Mouse (Mus musculus) ES-Bruce4 (cell line): ENCODE measurements around the gene Olfr424. TPM values are rescaled to one million over a fixed set of nuclear protein-coding genes. Genes with fewer than 3 reads are reported as not detected.

Experiments used
- H3K27ac ChIP-seq: 2 replicates; pipeline ENCODE4 v1.5.1; 2012; ENCODE audit warnings: low read length, inconsistent platforms; ENCODE audit not compliant: insufficient read depth
- H3K27me3 ChIP-seq: 2 replicates; pipeline ENCODE4 v1.6.1; 2012; ENCODE audit warnings: mild to moderate bottlenecking, low read length, inconsistent platforms; ENCODE audit not compliant: control insufficient read depth, poor library complexity, insufficient read depth, severe bottlenecking
- H3K36me3 ChIP-seq: 2 replicates; pipeline ENCODE4 v1.6.1; 2012; ENCODE audit warnings: inconsistent platforms, mild to moderate bottlenecking, low read length, moderate library complexity; ENCODE audit not compliant: control insufficient read depth, poor library complexity, insufficient read depth, severe bottlenecking
- H3K4me1 ChIP-seq: one replicate; pipeline ENCODE4 v1.8.1; 2011; ENCODE audit warnings: low read length; ENCODE audit not compliant: control insufficient read depth, insufficient read depth
- H3K4me3 ChIP-seq: 2 replicates; pipeline ENCODE4 v1.5.1; 2011; ENCODE audit warnings: low read depth, mild to moderate bottlenecking, low read length
- H3K9ac ChIP-seq: 2 replicates; pipeline ENCODE4 v1.6.1; 2012; ENCODE audit warnings: low read depth, mild to moderate bottlenecking, inconsistent platforms; ENCODE audit not compliant: poor library complexity, severe bottlenecking
- H3K9me3 ChIP-seq: replicated peaks from 2 replicates; pipeline ENCODE4 v1.6.1; 2012; ENCODE audit warnings: mild to moderate bottlenecking, low read length, inconsistent platforms; ENCODE audit not compliant: control insufficient read depth, poor library complexity, insufficient read depth, severe bottlenecking
- CTCF ChIP-seq: IDR thresholded peaks from one replicate; pipeline ENCODE4 v1.8.1; 2011; ENCODE audit warnings: low read depth, low read length
- EP300 ChIP-seq: IDR thresholded peaks from 2 replicates; pipeline ENCODE4 v1.6.1; 2011; ENCODE audit warnings: low read depth, low read length; ENCODE audit not compliant: insufficient read depth
- POLR2A ChIP-seq: IDR thresholded peaks from one replicate; pipeline ENCODE4 v1.8.1; 2011; ENCODE audit warnings: low read length; ENCODE audit not compliant: insufficient read depth
- polyA plus RNA-seq: library from polyadenylated mRNA; stranded (reverse); fragments of >200 nt; gene quantifications from 2 replicates; pipeline ENCODE4 v1.2.4, GENCODE M21; 2011; ENCODE audit warnings: low read depth; ENCODE audit not compliant: missing spikeins, insufficient read depth, insufficient read length

Gene Olfr424
- polyA plus RNA-seq: not detected in 2 replicates

- H3K9me3 ChIP-seq: no peaks in the 10 kb centered on the region
- H3K27me3 ChIP-seq: no peaks in the 10 kb centered on the region
- no peak within 1 kb of the TSS for H3K27ac ChIP-seq
- no peaks in the 10 kb centered on the region for H3K4me1 ChIP-seq
- TF ChIP-seq CTCF (no peak), EP300 (no peak), POLR2A (no peak)
- H3K9ac ChIP-seq: no peak within 1 kb of the TSS
- no peaks in the 10 kb centered on the region for H3K36me3 ChIP-seq
- H3K4me3 ChIP-seq: no peak within 1 kb of the TSS
These were observed at the start of gene Olfr424 for GRCm38 (mm10) chr1:174131217-174131616. Olfr424 (plus strand) TSS chr1:174131517.

- no peaks in the 10 kb centered on the region for H3K4me1 ChIP-seq
- no peak within 1 kb of the TSS for H3K4me3 ChIP-seq
- no peaks in the 10 kb centered on the region for H3K9me3 ChIP-seq
- TF ChIP-seq EP300: no peak
- no peak for TF ChIP-seq POLR2A
- no peak for TF ChIP-seq CTCF
- H3K27me3 ChIP-seq: no peaks in the 10 kb centered on the region
- no peak within 1 kb of the TSS for H3K27ac ChIP-seq
- no peaks in the 10 kb centered on the region for H3K36me3 ChIP-seq
- H3K9ac ChIP-seq: no peak within 1 kb of the TSS
These were observed 47.3 kb upstream of the Olfr424 start, which contains the start of gene Olfr429 for GRCm38 (mm10) chr1:174084031-174084430. Olfr429 (plus strand) TSS chr1:174084331.

- Histone ChIP-seq H3K9ac (no peak within 1 kb of the TSS), H3K9me3 (no peaks in the 10 kb centered on the region), H3K4me3 (no peak within 1 kb of the TSS), H3K36me3 (no peaks in the 10 kb centered on the region), H3K4me1 (no peaks in the 10 kb centered on the region), H3K27ac (no peak within 1 kb of the TSS), H3K27me3 (no peaks in the 10 kb centered on the region)
- no peak for TF ChIP-seq POLR2A
- no peak for TF ChIP-seq CTCF
- TF ChIP-seq EP300: no peak
These were observed 34.7 kb upstream of the Olfr424 start, which contains the start of gene Olfr427 for GRCm38 (mm10) chr1:174096591-174096990. Olfr427 (plus strand) TSS chr1:174096891.

GRCm38 (mm10) chr1:174103735-174104134 is 27.6 kb upstream of the Olfr424 start:
- no peak overlapping the region for H3K9ac ChIP-seq
- no peak overlapping the region for H3K4me3 ChIP-seq
- no peaks in the 10 kb centered on the region for H3K4me1 ChIP-seq
- no peak for TF ChIP-seq POLR2A
- no peak for TF ChIP-seq EP300
- no peak for TF ChIP-seq CTCF
- no peaks in the 10 kb centered on the region for H3K27me3 ChIP-seq
- H3K27ac ChIP-seq: no peak overlapping the region
- no peaks in the 10 kb centered on the region for H3K36me3 ChIP-seq
- H3K9me3 ChIP-seq: no peaks in the 10 kb centered on the region

GRCm38 (mm10) chr1:174121062-174121461 is 10.3 kb upstream of the Olfr424 start, which contains the start of gene Olfr231:
Olfr231 (minus strand) TSS chr1:174121162.
- Histone ChIP-seq H3K4me1 (no peaks in the 10 kb centered on the region), H3K9ac (no peak within 1 kb of the TSS), H3K27ac (no peak within 1 kb of the TSS), H3K4me3 (no peak within 1 kb of the TSS), H3K9me3 (no peaks in the 10 kb centered on the region), H3K36me3 (no peaks in the 10 kb centered on the region), H3K27me3 (no peaks in the 10 kb centered on the region)
- TF ChIP-seq CTCF (no peak), EP300 (no peak), POLR2A (no peak)

- no peak overlapping the region for H3K27ac ChIP-seq
- H3K9ac ChIP-seq: no peak overlapping the region
- no peaks in the 10 kb centered on the region for H3K9me3 ChIP-seq
- H3K4me3 ChIP-seq: no peak overlapping the region
- TF ChIP-seq EP300 (no peak), CTCF (no peak), POLR2A (no peak)
- no peaks in the 10 kb centered on the region for H3K27me3 ChIP-seq
- no peaks in the 10 kb centered on the region for H3K4me1 ChIP-seq
- H3K36me3 ChIP-seq: no peaks in the 10 kb centered on the region
These were observed 682 bp downstream of the Olfr424 start for GRCm38 (mm10) chr1:174131999-174132398.
